Mouse (Mus musculus) frontal cortex, postnatal 10 days (tissue): ENCODE results near the gene Plekhj1.

Experiments
- DNase-seq, 2 experiments: peaks; one replicate each; pipeline ENCODE4 v3.0.0; 2022; ENCODE audit warnings: low spot score in 2 of 2, mixed read lengths in 1 of 2

Gene Plekhj1

DNA sequence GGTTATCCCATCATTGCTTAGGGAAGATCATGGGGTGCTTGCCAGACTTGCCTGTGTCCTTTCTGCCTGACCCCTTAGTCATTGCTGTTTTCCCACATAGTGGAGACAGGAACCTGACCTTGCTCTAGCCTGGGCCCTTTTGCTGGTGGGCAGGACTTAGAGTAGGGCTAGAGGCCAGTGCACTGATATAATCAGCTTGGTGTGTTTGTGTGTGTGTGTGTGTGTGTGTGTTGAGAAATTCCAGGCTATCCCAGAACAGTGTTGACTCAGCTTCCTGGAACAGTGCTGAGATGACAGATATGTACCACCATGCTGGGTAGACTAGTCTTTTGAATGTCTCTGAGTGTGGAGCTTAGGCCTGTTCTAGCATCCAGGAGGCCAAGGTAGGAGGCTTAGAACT, 18.9 kb downstream of the Plekhj1 start:
- DNase-seq, result no peak

DNA sequence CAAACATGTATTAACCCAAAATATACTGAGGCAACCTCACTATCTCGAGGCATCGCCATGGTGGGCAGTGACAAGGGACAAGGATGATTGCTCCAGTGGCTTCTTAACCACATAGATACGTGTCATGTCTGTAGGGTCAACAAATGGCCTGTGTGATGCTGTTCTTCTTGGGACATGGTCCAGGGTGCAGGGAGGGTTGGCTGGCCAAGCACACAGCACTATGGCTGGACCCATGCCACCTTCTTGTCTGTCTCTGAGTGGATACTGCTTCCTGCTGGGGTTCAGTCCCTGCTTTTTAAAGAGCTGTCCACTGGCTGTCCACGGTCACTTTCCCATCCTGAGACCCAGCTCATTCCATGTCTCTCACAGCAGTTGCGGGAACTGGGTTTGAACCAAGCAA, 21.3 kb downstream of the Plekhj1 start:
- no peak for DNase-seq

DNA sequence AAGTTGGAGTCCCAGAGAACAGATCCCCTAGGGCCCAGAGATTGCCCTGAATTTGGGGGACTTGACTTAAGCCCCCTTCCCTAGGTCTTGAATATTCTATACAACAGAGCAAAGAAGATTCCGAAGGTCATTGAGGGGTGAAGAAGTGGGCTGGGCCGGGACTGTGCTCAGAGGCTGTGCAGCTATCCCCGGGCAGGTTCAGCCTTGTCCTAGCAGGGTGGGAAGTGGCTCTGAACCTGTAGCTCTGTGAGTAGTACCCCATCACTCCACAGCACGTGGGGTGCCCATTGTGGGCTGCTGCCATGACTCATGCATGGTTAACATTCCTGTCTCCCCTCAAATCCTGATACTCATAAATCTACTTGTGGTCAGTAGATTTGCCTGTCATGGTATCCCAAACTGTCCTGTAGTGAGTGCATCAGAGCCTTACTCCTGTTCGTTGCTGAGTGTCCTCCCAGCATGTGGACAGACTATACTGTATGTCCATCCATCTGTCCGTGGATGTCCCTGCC, 22.0 kb downstream of the Plekhj1 start:
- DNase-seq, result no peak

DNA sequence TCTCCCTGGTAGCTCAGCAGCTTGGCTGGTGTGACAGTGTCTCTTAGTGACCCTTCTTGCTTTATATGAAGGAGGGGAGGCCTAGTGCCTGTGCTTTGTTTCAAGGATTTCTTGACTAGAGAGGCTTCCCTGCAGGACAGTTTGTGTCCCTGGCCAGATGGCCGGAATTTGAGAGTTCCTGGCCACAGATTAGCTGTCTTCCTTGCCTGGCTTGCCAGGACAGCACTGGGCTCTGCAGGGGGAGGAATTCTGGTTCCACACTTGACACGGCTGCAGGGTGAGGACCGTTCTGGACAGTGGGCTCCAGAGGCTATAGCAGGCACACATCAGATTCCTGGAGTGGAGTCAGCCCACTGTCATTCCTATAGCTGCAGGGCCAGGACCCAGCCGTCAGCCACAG, 22.7 kb downstream of the Plekhj1 start:
- DNase-seq, result no peak

DNA sequence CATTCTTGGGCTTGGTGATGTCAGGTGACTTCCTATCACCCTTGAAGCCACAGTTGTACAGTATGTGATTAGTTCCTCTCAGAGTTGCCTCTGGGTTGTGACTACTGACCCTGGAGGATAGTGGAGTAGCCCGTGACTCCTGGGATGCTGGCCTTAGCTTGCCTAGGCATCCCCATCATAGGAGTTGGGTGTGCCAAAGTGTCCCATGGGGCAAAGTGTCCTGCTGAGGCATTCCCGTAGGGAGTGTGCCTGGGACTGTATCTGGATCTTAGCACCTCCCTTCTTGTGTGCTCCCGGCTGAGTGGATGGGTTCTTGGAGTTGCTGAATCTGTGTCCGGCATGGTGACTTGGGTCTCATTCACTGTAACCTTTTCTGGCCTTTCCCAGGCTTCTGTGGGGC, 23.4 kb downstream of the Plekhj1 start:
- no peak for DNase-seq

DNA sequence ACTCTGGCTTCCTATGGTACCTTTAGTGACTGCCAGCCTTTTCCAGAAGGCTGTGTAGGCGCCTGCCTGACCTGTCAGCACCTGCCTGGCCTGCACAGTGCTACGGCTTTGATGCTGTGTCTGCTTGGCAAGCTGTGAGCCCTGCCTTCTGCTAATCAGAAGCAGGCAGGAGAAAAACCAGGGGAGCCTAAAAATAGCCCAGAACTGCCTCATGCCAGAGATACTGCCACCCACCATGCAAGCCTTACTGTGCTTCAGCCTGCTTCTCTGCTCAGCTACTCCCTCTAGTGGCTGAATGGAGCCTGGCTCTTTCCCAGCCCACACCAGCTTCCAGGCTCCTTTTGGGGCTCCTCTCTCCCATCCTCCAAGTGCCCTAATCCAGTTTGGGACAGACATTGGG, 23.9 kb downstream of the Plekhj1 start:
- peak; percentile 78 to 82 for DNase-seq

DNA sequence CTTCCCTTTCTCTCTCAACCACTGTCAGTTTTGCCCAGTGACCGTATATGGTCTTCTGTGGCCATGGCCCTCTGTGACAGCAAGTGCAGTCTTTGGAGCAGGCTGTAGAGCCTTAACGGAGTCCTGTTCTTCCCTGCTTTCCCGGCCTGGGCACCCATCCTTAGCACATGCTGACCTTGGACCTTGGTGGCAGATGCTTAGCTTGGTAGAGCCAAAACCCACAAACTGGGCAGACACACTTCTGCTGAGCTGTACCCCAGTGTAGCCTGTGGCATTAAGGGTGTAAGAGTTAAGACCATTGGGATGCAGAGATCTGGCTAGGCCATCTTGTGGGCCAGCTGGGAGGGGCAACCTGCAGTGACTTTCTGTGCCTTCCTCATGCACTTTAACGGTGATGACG, 24.6 kb downstream of the Plekhj1 start:
- DNase-seq, result no peak

DNA sequence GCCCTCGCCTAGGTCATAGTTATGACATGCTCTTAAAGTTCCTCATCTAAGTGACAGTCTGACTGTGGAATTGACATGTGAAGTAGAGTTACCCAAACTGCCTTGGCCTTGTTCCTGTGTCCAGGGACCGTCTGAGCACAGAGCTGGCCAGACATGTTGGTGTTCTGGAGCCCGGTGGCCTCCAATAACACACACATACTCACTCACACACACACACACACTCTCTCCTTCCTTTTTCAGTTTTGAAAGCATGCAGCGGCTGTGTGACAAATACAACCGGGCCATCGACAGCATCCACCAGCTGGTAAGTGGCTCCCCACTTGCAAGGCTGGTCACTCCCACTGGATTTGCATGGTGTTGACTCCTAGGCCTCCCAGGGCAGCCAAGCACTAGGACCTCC, 30.1 kb downstream of the Plekhj1 start:
- DNase-seq, result no peak

DNA sequence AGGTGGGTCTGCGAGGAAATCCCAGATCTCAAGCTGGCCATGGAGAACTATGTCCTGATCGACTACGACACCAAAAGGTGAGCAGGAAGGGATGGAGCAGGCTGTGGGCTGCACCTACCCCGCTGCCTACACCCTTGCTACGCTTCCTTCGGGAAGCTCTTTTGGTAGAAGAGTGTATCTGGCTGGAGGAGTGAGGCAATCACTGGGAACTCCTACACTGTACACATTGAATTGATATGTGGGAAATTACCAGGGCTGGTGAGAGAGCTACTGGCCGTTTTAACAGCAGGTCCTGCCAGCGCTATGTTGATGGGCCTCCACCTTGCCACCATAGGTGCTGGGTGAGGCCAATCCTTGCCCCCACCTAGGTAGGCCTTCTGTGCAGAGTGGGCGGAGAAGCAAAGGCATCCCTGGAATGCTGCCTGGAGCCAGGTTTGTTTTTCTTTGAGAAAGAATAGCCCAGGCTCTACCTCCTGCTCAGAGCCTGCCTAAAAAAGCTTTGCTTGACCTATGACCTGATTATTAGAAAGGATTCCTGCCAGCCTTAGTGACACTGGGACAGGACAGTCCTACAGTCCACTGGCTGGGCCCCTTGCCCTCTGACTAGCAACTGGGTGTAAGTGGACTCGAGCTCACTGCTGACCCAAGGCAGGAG, 32.1 kb downstream of the Plekhj1 start:
- no peak for DNase-seq

DNA sequence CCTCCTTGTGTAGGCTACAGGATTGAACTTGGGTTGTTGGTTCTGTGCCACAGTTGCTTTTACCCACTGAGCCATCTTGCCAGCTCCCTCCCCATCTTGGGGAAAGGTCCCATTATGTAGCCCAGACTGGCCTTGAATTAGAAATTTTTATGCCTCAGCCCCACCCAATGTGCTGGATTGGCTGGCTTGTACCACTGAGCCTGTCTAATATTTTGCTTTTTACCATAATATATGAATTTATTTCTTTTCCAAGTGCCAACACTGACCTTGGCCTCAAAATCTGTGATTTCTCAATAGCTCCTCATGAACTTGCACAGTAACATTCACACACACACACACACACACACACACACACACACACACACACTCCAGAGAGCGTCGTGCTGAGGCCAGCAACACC, 32.7 kb downstream of the Plekhj1 start:
- no peak for DNase-seq

DNA sequence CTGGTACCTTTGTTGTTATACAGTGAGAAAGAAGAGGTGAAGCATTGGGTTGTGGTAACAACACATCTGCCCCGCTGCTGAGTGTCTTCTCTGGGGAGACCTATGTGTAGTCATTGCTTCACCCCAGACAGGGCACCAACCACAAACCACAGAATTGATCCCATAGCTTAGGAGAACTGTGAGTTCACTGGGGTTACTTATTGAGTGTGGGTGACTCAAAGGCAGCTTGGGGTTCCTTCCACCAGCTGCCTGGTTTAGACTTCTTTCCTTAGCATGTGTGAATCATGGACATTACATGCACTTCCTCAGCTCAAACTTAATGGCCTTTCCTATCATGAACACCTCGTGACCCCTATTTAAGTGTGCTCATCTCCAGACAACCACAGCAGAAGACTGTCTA, 34.9 kb downstream of the Plekhj1 start:
- no peak for DNase-seq

DNA sequence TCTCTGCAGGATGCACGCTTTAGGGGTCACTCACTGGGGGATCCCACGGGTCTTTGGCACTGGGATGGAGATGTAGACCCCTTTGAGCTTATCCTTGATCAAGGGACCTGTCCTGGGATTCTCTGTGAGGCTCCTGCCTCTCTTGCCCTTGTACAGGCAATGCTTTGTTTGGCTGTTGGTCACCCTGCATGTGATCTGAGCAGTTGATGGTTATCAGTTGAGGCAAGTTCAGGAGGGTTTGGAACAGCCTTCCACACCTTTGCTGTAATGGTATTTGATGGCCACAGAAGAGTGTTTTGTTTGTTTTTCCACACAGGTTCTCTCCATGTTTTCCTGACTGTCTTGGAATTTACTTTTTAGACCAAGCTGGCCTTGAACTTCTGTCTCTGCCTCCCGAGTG, 36.6 kb downstream of the Plekhj1 start:
- no peak for DNase-seq

DNA sequence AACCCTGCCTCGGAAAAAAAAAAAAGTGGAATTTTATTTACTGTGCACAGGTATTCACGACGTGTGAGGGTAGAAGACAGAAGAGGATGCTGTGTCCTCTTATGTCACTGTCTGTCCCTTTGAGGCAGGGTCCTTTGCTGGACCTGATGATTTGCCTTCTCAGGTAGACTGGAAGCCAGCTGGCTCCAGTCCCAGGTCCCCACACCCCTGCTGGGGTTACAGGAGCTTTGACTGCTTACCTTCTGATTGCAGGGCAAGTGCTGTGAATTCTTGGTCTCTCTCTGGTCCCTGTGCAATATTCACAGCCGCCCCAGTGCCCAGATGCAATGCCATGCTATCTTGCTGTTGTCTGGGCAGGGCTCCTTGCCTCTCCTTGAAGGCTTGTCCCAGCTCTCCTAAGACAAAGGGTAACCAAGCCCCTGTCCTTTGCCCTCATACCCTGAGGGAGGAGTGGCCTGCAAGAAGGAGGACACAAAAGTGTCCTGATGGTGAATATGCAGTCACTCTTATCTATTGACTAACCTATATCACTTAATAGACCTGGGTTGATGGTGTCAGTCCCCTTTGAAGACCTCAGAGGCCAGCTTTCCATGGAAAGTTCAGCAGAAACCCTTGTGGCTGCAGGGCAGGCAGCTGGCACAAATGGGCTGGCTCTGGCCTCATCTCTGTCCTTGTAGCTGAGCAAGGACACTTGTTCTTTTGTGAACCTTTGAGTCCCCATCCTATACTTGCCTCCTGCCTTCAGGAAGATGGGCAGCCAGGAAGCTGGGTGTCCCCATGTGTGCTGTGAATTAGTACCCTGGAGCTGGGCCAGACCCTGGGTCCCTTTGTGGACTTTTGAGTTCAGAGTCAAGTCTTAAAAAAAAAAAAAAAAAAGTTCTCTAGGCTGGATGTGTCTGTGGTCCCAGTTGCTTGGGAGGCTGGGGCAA, 37.6 kb downstream of the Plekhj1 start:
- DNase-seq, result no peak

DNA sequence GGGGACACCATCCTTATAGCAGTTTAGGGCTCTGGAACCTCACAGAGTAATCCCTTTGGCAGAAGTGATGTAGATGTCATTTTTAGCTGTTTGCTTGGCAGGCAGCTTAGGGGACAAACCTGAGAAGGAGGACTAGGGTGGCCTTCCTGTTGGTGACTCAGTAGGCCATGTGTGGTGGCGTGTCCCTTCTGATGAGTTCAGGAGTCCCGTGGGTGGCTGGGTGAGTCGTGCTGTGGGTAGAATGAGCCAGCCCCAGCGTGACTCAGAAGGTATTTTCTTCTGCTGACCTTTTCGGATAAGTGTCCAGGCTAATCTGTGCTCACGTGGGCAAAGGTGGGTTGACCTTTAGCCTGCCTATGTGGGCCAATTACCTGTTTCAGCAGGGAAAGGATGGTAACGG, 39.8 kb downstream of the Plekhj1 start:
- no peak for DNase-seq

DNA sequence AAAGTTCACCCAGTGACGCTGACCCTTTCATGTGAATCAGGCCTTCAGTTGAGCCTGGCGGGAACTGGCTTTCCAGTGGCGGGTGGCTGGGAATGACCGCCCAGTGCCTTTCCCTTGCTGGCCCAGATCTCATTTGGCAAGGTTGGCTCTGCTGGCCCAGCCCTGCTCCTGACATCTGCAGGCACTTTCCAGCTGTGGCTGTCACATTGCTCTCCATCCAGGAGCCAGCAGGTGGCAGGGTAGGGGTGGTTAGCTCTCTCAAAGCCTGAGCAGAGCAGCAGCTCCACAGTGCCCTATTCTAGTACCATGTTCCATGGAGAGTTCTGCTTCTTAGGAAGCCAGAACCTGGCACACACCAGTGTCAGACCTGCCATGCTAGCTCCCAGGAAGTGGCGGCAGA, 40.7 kb downstream of the Plekhj1 start:
- peak in 1 of 2 experiments; percentile 61 for DNase-seq

DNA sequence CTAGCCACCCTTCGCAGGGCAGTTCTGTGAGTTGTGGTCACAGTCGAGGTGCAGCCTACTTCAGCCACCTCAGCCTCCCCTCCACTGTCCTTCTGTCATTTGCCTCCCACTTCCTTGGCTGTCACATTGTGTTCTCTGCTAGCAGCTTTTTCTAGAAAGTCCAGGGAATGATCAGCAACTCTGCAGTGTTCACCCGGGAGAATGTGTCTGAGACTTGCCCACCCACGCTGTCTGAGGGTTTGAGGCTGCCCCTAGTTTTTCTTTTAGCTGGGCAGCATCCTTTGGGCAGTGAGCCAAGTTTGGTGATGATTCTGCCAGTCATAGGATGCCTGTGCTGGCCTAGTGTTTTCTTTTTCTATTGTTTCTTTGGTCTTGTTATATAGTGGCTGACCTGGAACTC, 41.5 kb downstream of the Plekhj1 start:
- no peak for DNase-seq

DNA sequence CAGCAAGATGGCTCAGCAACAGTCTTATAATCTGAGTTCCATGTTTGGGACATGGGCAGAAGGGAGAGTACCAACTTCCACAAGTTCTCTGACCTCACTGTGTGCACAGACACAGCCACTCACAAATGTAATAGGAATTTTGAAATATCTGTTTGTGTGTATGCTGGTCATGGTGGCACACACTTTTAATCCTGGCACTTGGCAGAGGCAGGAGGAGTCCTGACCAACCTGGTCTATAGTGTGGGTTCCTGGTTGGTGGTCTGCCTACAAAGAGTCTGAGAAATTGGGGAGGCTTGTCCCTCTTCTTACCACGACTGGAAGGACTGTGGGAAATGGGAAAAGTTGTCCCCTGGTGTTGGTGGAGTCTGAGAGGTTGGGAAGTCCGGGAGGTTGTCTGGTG, 41.9 kb downstream of the Plekhj1 start:
- DNase-seq, result no peak

DNA sequence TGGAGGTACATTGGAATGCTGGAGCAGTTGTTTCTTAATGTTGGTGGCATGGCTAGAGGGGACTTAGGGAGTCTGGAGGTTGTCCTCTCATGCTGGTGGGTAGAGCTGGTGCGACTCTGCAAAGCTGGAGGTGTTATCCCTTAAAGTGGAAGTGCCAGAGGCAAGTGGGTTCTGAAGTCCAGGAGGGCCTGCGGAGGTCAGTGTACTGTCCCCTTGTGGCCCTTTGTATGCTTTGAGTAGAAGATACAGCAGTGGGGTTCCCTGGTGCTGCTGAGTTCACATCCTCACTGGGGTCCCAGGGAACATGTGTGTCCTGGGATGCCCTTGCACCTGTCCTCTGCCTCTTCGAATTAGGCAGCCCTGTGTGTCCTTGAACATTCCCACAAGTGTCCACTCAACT, 42.3 kb downstream of the Plekhj1 start:
- DNase-seq, result no peak

DNA sequence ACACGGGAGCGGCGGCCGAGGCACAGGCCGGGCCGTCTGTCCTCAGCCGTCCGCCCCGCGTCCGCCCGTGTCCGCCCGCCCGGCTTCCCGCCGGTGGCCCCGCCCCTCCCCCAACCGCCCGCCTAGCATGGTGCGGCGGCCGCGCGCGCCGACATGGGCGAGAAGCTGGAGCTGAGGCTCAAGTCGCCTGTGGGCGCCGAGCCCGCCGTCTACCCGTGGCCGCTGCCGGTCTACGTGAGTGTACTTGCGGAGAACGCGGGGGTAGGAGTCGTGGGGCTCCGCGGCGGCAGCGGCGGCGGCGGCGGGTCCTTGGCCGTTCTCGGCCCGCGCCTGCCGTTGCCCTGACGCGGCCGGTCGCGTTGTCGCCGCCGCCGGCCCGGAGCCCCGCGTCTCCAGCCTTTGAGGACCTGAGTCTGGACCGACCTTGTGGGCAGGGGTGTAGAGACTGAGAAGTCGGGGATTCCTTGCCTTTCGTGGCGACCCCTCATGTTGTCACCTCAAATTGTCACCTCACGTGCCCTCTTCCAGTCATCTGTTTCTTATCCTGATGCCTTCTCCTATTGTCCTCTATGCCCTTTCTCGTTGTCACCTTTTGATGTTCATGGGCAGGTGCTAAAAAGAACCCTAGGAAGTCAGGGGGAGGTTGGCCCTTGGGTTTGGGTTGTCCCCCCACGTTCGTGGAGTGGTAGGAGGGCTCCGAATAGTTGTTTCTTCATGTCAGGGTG, 43.0 kb downstream of the Plekhj1 start:
- no peak for DNase-seq

DNA sequence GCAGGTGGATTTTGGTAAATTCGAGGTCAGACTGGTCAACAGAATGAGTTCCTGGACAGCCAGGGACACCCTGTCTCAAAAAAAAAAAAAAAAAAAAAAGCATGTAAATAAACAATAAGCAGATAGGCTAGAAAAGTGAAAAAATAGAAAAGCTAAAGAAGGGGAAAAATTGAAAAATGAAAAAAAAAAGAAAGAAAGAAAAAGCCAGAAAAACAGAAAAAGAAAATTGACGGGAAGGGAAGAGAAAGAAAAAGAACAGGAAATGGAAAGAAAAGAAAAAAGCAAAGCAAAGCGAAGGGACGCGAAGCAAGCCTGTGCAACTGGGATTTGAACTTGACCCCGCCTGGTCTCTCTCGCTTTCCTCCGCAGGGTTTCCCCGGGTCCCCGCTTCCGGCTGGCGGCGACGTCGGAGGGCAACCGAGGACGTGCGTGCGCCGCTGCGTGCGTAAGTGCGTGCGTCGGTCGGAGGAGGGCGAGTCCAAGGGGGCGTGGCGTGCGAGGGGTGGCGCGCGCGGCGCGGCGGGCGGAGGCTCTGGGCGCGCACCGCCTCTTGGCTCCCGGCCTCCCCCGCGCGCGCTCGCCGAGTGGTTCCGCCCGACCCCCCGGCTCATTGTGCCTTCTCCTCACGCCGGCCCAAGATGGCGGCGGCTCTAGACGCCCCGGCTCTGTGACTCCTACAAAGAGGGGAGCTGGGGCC, 43.7 kb downstream of the Plekhj1 start, which contains the start of gene Dot1l:
Gene Dot1l, plus strand, starts transcription at position 613 of the 697 bp plus-strand sequence.
- DNase-seq, result peak; percentile 95 to 98

DNA sequence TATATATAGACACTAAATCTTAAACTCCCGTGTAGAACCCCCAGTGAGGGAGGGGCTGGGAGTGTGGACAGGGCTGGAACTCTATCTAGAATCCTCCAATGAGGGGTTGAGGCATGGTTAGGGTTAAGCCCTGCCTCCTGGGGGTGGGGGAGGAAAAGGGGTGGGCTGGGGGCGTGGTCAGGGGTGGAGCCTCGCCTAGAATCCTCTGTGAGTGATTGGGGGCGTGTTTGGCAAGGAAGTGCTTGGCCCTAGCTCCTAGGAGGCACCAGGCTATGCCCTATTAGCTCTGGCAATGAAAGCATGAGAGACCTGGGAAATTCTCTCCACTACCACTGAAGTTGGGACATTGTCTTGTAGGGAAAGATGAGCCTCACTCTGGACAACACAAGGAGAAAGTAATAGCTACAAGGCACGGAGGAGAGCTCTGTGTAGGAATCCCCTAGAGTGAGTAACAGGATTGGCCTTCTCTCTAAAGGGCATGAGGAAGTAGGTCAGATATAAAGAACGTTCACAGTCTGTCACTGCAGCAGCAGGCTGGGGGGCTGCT, 46.3 kb downstream of the Plekhj1 start:
- peak in 1 of 2 experiments; percentile 46 for DNase-seq
